Mouse (Mus musculus): ENCODE measurements around the gene Fstl4.

DNA sequence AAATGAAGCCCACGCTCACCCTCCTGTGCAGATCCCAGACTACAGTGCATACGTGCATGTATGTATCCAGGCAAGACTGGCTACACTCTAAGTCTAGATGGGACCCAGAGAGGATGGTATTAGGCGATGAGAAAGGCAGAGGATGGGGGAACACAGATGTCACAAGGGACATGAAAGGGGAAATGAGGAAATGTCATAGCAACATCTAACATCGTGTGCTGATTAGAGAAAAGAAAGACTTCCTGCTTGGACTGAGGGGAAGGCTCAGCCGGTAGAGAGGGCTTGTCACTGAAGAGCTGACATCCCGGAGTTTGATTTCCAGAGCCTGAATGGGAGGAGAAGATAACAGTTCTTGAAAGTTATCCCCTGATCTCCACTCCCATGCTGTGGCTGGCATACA, 150.0 kb downstream of the Fstl4 start:
- no peak for TF ChIP-seq CTCF (conservative IDR thresholded peaks at IDR 0.05; ENCODE audit: insufficient read depth, insufficient read length, low read depth, low read length)
- TF ChIP-seq POLR2A (IDR thresholded peaks at IDR 0.05; ENCODE audit: low read depth, low read length): no peak

Data from kidney, adult 2 months (tissue).